Comparison of ENCODE assay signal across 18 mouse cellular contexts in the genomic region with DNA sequence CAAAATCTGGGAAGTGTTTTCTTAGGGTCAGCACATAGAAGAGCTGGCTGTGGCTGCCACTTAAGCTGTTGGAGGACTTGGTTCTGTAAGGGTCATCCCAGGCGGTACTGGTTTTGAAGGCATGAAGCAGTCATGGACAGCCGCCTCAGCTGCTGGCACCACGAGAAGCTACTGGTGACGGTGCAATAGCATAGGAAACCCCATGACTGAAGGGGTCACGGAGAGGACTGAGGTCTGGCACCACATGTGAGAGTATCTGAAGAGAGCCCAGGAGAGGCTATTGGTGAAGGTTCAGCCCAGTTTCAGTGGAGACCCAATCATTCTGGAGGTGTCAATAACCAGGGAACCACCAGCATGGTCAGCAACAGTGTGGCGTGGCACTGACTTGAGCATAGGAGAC.
"Had no signal": no experiment of that assay in that cellular context is flagged by ENCODE, and none has a peak within 500 bp of the region (broad histone marks: within the 10 kb centered on the region; RNA-seq: fewer than 3 reads in every experiment).

No protein-coding gene starts in this region.

- H3K4me1 ChIP-seq: neural tube, embryonic 13.5 days; neural tube, embryonic 15.5 days had no signal

- H3K27ac ChIP-seq: lung, embryonic 15.5 days; neural tube, embryonic 13.5 days; neural tube, embryonic 15.5 days had no signal

- H3K27me3 ChIP-seq: lung, embryonic 15.5 days; neural tube, embryonic 13.5 days; neural tube, embryonic 15.5 days had no signal

- DNase-seq: lung, adult 18-20 months; lung, postnatal 10 days; lung, postnatal 4 days; midbrain, embryonic 14.5 days; retina, postnatal 1 day; right cerebral cortex, adult 18-20 months; right cerebral cortex, postnatal 25 days; right cerebral cortex, postnatal 4 days; spleen, adult 18-20 months; thymus, adult 18-20 months; thymus, postnatal 14 days; thymus, postnatal 36 days had no signal

- H3K4me3 ChIP-seq: lung, embryonic 15.5 days; myocyte; neural tube, embryonic 13.5 days; neural tube, embryonic 15.5 days had no signal

- H3K9me3 ChIP-seq: lung, embryonic 15.5 days; neural tube, embryonic 13.5 days; neural tube, embryonic 15.5 days had no signal

- ATAC-seq: midbrain, embryonic 16.5 days had no signal

- H3K9ac ChIP-seq: lung, embryonic 15.5 days; neural tube, embryonic 13.5 days; neural tube, embryonic 15.5 days had no signal

- H3K4me2 ChIP-seq: lung, embryonic 15.5 days; midbrain, embryonic 11.5 days; neural tube, embryonic 13.5 days; neural tube, embryonic 15.5 days had no signal
